Mouse (Mus musculus): ENCODE measurements around the gene Pank3.
A peak's percentile ranks its signal among the peaks of the same experiment; 100 is the strongest.

The Pank3 gene

GRCm38 (mm10) chr11:35769188-35769745 lies at the start of gene Pank3:
TSS of gene Pank3 (plus strand) at chr11:35769484.
- DNase-seq (ENCODE audit: low spot score) = peak; percentile 99

DNA sequence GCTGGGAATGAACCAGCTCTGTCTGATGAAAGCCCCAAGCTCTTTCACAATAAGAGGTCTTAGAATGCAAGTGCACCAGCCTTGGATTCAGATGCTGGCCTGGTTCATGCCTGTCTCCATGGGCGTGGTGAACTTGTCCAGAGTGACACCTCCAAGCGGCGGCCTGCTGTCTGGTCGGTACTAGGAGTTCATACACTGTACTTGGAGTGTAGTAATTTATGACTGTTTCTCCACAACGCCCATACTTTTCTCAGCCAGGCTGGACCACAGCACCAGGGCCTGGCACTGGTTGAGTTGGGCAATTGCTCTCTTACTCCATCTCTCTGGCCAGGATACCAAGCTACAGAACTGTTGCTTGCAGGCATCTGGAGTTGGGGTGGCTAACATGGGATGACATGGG lies 45.4 kb upstream of the Pank3 start:
- peak; percentile 26 for DNase-seq (ENCODE audit: low spot score)

DNA sequence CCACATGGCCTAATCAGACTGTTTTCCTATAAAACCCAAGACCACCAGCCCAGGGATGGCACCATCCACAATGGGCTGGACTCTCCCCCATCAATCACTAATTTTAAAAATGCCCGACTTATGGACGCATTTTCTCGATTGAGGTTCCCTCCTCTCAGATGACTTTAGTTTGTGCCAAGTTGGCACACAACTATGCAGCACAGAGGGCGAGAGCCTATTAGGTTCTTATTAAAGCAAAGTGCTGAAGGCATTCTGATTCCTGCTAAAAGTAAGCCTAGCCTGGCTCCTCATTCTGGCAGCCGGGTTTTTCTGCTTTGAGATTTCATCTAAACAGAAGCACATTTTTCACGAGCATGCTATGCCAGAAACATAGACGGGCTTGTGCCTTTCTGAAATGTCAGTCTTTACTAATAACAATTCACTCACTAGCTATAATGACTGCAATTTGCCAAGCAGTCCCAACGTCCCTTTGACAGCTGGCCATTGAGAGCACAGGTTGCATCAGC lies 42.9 kb upstream of the Pank3 start:
- no peak for DNase-seq (ENCODE audit: low spot score)

DNA sequence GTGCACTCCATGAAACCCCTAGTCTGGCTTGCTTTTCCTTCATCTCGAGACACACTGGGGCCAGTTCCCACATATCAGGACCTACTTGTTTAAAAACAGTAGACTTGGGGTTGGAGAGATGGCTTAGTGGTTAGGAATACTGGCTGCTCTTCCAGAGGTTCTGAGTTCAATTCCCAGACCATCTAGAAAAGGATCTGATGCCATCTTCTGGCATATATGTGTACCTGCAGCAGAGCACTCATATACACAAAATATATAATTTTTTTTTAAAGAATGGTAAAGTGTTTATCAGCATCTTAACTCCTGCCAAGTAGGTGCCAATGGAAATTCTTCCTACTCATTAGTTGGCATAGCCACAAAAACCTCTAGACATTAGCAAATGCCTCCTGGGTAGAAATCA lies 41.1 kb upstream of the Pank3 start:
- no peak for DNase-seq (ENCODE audit: low spot score)

DNA sequence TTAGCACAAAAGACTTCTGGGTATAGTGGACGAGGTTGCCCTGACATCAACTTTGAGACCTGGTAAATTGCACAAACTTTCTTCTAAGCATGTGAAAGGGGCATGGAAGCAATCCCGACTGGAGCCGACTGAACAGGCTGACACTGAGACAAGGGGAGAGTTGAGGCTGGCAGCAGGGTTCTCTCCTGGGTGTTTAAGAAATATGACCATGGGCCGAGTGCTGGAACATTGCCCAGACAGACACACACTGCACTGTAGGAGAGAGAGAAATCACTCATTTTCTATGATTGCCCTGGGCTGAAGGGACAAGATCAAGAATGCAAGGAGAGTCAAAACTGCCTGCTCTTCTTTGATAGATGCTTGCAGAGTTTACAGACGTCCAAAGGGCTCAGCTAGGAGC lies 40.1 kb upstream of the Pank3 start:
- DNase-seq (ENCODE audit: low spot score) = peak; percentile 60

DNA sequence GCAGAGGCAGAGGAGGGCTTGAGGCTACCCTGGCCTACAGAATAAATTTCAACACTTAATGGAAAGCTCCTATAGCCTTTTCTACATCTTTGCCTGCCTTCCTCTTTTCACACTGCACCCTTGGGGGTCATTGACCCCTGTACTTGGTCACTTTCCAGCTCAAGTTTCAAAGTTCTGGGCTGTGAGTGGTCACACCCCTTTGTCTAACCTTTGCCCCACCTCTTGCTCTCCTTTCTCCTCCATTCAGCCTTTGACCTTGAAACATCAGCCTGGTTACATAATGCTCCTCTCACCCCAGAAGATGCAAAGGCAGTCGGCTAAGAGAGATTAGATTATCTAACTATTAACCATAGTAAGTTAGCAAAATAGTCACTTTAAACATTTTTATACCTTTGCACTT lies 36.9 kb upstream of the Pank3 start:
- DNase-seq (ENCODE audit: low spot score) = no peak

DNA sequence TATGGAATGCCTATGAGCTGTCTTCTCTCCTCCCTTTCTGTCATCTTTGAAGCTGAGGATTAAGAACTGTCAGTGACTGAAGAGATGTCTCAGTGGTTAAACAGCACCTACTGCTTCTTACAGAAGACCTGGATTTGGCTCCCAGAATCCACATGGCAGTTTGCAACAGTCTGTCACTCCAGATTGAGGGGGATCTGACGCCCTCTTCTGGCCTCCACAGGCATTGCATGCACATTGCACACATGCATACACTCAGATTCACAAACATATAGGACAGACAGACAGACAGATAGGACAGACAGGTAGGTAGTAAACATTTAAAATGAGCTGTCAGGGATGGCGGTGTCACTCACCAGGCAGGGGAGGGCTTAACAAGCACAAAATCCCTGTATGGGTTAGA lies 32.5 kb upstream of the Pank3 start:
- DNase-seq (ENCODE audit: low spot score) = no peak

- DNase-seq (ENCODE audit: low spot score) = no peak
Measured at GRCm38 (mm10) chr11:35737262-35737661, 32.0 kb upstream of the Pank3 start.

DNA sequence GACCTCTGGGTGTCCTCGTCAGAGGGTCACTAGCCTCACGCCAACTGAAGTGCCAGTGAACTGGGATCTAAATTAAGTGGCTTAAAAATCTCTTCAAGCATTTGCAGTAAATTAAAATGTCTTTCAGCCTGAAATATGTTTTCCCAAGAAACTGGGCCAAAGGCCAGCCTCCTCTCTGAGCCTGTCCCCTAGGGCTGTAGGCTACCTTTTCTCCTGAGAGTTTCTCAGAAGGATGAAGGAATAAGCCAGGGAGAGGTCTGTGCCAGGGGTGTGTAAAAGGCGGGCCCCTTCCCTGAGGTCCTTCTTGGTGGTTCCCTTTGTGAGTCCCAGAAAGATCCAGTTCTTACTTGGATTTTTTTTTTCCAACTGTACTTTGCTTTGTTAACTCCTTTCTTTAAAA lies 31.2 kb upstream of the Pank3 start:
- no peak for DNase-seq (ENCODE audit: low spot score)

- DNase-seq (ENCODE audit: low spot score) = no peak
Measured at GRCm38 (mm10) chr11:35743586-35743985, 25.7 kb upstream of the Pank3 start.

GRCm38 (mm10) chr11:35744571-35744970 lies 24.7 kb upstream of the Pank3 start:
- no peak for DNase-seq (ENCODE audit: low spot score)

DNA sequence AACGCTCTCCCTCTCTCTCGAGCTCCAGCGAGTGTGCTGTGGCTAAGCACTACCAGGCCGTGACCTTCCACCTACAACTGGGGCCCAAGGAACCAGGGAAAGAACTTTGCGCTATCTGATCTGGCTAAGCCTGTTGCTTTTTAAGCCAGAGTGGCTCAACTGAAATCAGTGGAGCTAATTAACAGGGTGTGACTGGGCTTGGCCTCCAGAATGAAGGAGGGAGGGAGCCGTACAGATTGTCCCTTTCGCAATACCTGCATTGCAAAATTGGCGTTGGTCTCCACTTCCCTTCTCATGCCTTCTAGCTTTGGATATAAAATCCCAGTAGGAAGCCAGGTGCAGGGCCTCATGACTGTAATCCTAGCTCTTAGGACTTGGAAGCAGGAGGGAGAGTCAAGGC lies 18.7 kb upstream of the Pank3 start:
- peak; percentile 80 for DNase-seq (ENCODE audit: low spot score)

DNA sequence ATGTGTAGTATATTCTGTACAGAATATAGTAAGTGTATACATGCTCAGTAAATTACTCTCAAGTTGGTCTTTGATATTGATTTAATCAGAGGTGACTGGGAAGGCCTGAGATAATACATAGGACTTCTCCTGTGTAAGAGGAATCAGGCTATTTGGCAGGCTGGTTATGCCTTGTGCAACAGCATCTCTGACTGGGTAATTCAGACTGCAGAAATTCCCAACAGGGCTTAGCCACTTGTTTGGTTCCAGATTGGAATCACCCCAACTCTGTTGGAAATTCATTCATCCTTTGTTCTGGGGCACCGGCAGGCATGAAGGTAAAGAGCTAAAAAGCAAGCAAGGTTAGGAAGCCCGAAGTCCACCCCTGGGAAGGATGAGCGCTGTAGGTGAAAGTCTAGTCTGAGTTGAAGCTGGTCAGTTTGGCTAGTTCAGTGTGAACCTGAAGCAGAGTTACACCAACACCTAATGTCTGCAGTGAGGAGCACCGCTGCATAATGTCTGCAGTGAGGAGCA lies 14.3 kb upstream of the Pank3 start:
- no peak for DNase-seq (ENCODE audit: low spot score)

GRCm38 (mm10) chr11:35755546-35755945 lies 13.7 kb upstream of the Pank3 start:
- DNase-seq (ENCODE audit: low spot score) = no peak

DNA sequence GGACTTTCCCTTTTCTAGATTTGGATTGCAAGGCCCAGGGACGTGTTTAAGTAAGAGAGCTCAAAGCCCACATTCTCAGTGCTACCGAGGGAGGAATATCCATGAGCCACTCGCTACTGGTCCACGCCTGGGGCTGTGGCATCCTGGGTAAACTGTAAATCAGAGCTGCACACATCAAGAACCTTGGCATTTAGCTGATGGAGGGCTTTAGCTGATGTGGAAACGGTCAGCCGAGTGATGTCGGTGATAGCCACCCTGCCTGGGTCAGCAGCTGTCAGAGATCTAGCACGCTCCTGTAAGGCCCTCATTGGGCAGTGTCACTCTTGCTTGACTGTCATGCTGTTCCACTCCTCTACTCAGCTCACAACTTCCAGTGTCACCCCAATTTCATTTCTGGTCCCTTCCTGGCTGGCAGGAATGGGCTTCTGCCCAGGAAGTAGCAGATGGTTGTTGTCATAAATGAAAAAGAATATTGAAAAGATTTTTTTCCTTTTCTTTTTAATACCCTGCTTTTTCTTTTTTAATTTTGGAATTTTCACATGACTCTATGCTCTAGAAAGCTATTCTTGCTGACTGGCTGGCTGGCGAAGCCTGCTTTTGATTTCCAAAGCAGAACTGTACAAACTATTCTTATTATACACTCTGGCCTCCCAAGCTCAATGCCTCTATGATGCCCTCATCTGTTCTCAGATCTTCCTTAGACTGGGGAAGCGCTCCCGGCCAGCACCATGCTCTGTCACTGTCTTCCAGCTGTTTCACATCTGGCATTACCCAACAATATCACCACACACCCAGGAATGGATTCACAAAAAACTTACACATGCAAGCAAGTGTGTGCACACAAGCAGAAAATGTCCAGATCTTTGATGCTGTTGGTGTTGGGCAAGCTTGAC lies 12.6 kb upstream of the Pank3 start:
- no peak for DNase-seq (ENCODE audit: low spot score)

GRCm38 (mm10) chr11:35760001-35760626 lies 9.2 kb upstream of the Pank3 start:
- peak; percentile 48 for DNase-seq (ENCODE audit: low spot score)

DNA sequence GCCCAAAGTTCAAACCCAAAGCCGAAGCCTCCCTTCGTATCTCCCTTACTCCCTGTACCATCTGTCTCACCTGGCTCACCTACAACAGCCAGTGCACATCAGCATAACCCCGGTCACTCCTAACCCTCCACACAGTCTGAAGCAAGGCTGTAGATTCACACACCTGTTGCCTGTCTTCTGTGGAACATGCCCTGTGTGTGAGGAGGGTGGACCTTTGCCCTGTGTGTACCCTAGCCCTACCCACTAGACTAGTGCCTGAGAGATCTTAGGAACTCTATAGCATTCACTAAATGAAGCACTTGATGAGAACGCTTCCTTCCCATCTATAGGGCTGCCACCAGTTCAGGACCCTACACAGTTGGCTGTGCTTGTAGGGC lies 8.7 kb upstream of the Pank3 start:
- DNase-seq (ENCODE audit: low spot score) = no peak

DNA sequence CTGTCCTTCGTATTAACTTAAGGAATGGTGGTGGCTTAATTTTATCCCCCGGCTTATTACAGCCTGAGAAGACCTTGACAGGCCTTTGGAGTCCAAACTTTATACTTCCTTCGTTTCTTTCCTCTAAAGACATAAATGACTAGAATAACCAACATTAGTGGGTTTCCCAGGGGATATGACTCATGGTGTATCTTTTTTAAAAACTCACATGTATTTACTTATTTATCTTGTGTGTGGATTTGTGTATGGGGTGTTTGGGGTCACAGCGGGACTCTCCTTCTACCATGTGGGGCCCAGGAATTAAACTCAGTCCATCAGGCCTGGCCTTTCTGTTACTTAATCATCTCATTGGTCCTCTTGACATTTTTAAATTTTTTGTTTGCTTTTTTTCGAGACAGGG lies 2.4 kb upstream of the Pank3 start:
- no peak for DNase-seq (ENCODE audit: low spot score)

DNA sequence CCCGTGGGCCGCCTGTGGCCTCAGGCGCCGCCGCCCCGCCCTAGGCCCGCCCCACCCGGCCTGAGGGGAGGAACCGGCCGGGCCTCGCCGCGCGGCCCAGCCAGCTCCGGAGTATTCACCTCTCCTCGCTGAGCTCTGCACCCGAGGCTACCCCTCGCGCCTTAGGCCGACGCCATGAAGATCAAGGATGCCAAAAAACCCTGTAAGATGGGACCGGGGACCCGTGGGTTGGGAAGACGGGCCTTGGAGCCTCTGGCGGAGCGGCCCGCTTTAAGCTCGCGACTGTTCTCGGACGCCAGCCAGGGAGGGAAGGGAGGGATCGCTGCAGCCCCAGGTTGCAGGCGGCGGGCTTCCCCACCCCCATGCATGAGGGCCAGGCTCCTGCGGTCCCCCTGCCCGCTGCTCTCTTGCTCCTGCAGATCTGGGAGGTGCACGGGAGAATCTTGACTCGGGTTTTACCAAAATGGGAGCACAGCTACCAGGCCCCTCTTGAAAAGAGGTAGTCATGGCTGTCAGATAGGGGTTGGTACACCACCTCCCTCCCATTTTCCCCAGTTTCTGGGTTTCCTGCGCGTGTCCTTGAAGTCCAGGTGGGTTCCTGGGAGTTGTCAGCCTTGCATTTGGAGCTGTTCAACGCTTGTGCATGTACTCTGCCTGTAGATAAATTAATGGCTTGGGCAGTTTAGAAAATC lies 608 bp downstream of the Pank3 start:
- peak; percentile 67 for DNase-seq (ENCODE audit: low spot score)

- no peak for DNase-seq (ENCODE audit: low spot score)
Measured at GRCm38 (mm10) chr11:35770741-35771504, 1.6 kb downstream of the Pank3 start.

GRCm38 (mm10) chr11:35775606-35776005 lies 6.3 kb downstream of the Pank3 start:
- DNase-seq (ENCODE audit: low spot score) = no peak

GRCm38 (mm10) chr11:35776452-35776851 lies 7.2 kb downstream of the Pank3 start:
- DNase-seq (ENCODE audit: low spot score) = no peak

Data from ovary, adult 18-20 months (tissue).